ENCODE assay signal across 29 mouse cellular contexts in the genomic region with DNA sequence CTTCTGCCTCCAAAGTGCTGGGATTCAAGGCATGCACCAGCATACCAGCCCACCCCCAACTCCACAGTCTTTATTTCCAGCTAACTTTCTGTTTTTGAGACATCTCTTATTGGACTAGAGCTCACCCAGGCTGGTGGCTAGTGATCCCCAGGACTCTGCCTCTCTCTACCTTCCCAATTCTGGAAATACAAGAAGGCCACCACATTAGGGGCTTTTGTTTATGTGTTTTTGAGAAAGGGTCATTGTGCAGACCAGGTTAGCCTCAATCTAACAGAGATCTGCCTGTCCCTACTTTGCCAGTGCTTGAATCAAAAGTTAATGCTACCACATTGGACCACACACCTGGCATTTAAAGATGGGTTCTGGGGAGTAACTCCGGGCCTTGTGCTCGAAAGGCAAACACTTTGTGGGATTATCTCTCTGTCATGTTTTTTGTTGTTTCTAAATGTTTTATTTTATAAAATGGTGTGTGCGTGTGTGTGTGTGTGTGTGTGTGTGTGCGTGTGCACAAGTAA. TPM values are rescaled to one million over a fixed set of nuclear protein-coding genes. Genes with fewer than 3 reads are reported as not detected.
"Had no signal": no experiment of that assay in that cellular context is flagged by ENCODE, and none has a peak within 500 bp of the region (broad histone marks: within the 10 kb centered on the region; RNA-seq: fewer than 3 reads in every experiment).

No protein-coding gene starts in this region.

- H3K9ac ChIP-seq: embryonic facial prominence, embryonic 12.5 days; embryonic facial prominence, embryonic 13.5 days; embryonic facial prominence, embryonic 15.5 days; forebrain, embryonic 12.5 days; forebrain, embryonic 13.5 days; forebrain, embryonic 15.5 days; forebrain, postnatal 0 days had no signal

- H3K4me3 ChIP-seq: embryonic facial prominence, embryonic 10.5 days; embryonic facial prominence, embryonic 12.5 days; embryonic facial prominence, embryonic 13.5 days; embryonic facial prominence, embryonic 15.5 days; erythroblast, embryonic 14.5 days; forebrain, embryonic 10.5 days; forebrain, embryonic 12.5 days; forebrain, embryonic 13.5 days; forebrain, embryonic 15.5 days; gastrocnemius, adult 2 months; heart, adult 2 months had no signal

- H3K36me3 ChIP-seq: embryonic facial prominence, embryonic 10.5 days; embryonic facial prominence, embryonic 12.5 days; embryonic facial prominence, embryonic 13.5 days; embryonic facial prominence, embryonic 15.5 days; forebrain, embryonic 10.5 days; forebrain, embryonic 12.5 days; forebrain, embryonic 15.5 days had no signal

- H3K9me3 ChIP-seq: embryonic facial prominence, embryonic 10.5 days; embryonic facial prominence, embryonic 12.5 days; embryonic facial prominence, embryonic 13.5 days; embryonic facial prominence, embryonic 15.5 days; forebrain, embryonic 10.5 days; forebrain, embryonic 12.5 days; forebrain, embryonic 13.5 days; forebrain, embryonic 15.5 days had no signal

- DNase-seq: cerebellum, adult 8-10 months; cerebellum, adult 9-10 months; cerebellum, adult 9-11 months; cerebellum, postnatal 10 days; cerebellum, postnatal 14 days; cerebellum, postnatal 25 days; cerebellum, postnatal 36 days; embryo, embryonic 11 days; forebrain, postnatal 0 days; gastrocnemius, adult 2 months; gastrocnemius, postnatal 10 days; gastrocnemius, postnatal 14 days; gastrocnemius, postnatal 25 days; gastrocnemius, postnatal 36 days; heart, adult 11 months; heart, adult 18-20 months; heart, adult 2 months had no signal

- H3K4me1 ChIP-seq: forebrain, embryonic 13.5 days had no signal

- H3K27me3 ChIP-seq: embryonic facial prominence, embryonic 12.5 days; embryonic facial prominence, embryonic 13.5 days; embryonic facial prominence, embryonic 15.5 days; forebrain, embryonic 15.5 days had no signal

- H3K27ac ChIP-seq: embryonic facial prominence, embryonic 10.5 days; embryonic facial prominence, embryonic 12.5 days; embryonic facial prominence, embryonic 13.5 days; embryonic facial prominence, embryonic 15.5 days; forebrain, embryonic 10.5 days; forebrain, embryonic 12.5 days; forebrain, embryonic 13.5 days; forebrain, embryonic 15.5 days; gastrocnemius, adult 2 months; heart, adult 2 months had no signal

- ATAC-seq: forebrain, embryonic 13.5 days; forebrain, embryonic 14.5 days; forebrain, embryonic 15.5 days; forebrain, embryonic 16.5 days; forebrain, postnatal 0 days had no signal

RNA-seq across cellular contexts. Expression of a gene that starts 12.3 kb away (rescaled TPM):
- total RNA-seq: common myeloid progenitor, adult 5-6 weeks had no signal
